ENCODE assay signal across 1 mouse cellular context in the genomic region with DNA sequence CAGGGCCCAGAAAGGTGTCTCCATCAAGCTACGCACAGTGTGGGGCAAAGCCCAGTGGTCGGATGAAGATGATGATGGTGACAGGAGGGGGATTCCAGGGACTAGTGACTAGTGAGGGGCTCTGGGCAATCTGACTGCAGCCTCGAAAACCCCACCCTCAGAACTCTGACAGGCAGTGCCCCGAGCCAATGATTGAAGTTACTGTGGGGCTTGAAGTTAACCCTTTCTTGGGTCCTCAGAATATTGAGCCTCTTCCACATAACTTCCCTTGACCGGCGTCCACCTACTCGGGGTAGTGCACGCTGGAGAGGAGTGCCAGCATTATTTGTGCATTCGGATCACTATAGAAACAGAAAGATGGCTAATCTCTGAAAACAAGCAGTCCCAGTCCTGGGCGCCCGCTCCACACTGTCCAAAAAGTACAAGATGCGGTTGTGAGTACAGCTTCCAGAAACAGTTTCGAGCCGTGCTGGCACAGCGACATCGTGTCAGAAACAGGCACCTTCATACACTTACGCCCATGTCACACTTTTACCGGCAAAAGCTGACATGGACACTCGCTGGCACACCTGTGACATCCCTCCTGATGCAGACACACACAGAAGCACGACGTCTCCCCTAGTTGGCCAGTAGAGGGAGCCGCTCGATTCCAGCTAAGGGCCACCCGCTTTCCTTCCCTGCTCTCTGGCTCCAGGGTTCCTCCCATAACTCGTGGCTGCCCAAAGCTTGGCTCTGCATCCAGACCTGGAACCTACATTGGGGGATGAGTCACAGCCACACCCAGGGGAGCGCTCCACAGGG.
TF ChIP-seq lines count a peak whose summit lies in the region.

No protein-coding gene starts in this region.

TF ChIP-seq in MEL, 35 proteins besides CTCF, POLR2A, EP300 and RAD21 (continued from another document):
- TF ChIP-seq MYC (IDR thresholded peaks at IDR 0.05; ENCODE audit: low read depth, low read length) (0 out of 2 replicates have a peak, but pooled peaks have one; percentile 40), ZC3H11A (IDR thresholded peaks at IDR 0.05; ENCODE audit: low read depth, low read length) (0 out of 2 replicates have a peak, but pooled peaks have one; percentile 30), ETS1 (IDR thresholded peaks at IDR 0.05; ENCODE audit: low read depth, low read length) (no peak), SIN3A (IDR thresholded peaks at IDR 0.05; ENCODE audit: low read length) (peak; percentile 89), HCFC1 (IDR thresholded peaks at IDR 0.05; ENCODE audit: low read depth, low read length) (peak; percentile 55; the same call in 1 of the 2 replicates), MXI1 (IDR thresholded peaks at IDR 0.05; ENCODE audit: low read depth, low read length) (peak; percentile 44; the same call in 1 of the 2 replicates)
